Mouse (Mus musculus) G1E (cell line): ENCODE results near the gene Pafah1b1.

ENCODE experiments used
- CTCF ChIP-seq: IDR thresholded peaks from 2 replicates; pipeline ENCODE4 v1.5.1; 2012; ENCODE audit warnings: low read depth, low read length, inconsistent platforms, mixed read lengths
- GATA1 ChIP-seq: IDR thresholded peaks from 2 replicates; pipeline ENCODE4 v1.6.1; 2012; ENCODE audit warnings: borderline replicate concordance, low read length, inconsistent platforms, mixed read lengths
- TAL1 ChIP-seq: conservative IDR thresholded peaks from 2 replicates; pipeline ENCODE4 v1.6.1; 2012; ENCODE audit warnings: low read depth, low read length, inconsistent platforms, mixed read lengths

GRCm38 (mm10) chr11:74652791-74653191 is 71.7 kb downstream of the Pafah1b1 start:
- no peak for TF ChIP-seq CTCF
- no peak for TF ChIP-seq TAL1
- no peak for TF ChIP-seq GATA1
